Mouse (Mus musculus): ENCODE measurements around the gene Cdh12. TPM values are rescaled to one million over a fixed set of nuclear protein-coding genes. Genes with fewer than 3 reads are reported as not detected.
"Not testable (repeated sequence)": the region's sequence is repeated elsewhere in the genome, so short reads cannot be mapped to it uniquely, and the experiment has no call there.

The Cdh12 gene
- not detected for total RNA-seq (2021)
- long read RNA-seq, experiment 1 = 0 reads
- long read RNA-seq, experiment 2 = 0 reads

DNA sequence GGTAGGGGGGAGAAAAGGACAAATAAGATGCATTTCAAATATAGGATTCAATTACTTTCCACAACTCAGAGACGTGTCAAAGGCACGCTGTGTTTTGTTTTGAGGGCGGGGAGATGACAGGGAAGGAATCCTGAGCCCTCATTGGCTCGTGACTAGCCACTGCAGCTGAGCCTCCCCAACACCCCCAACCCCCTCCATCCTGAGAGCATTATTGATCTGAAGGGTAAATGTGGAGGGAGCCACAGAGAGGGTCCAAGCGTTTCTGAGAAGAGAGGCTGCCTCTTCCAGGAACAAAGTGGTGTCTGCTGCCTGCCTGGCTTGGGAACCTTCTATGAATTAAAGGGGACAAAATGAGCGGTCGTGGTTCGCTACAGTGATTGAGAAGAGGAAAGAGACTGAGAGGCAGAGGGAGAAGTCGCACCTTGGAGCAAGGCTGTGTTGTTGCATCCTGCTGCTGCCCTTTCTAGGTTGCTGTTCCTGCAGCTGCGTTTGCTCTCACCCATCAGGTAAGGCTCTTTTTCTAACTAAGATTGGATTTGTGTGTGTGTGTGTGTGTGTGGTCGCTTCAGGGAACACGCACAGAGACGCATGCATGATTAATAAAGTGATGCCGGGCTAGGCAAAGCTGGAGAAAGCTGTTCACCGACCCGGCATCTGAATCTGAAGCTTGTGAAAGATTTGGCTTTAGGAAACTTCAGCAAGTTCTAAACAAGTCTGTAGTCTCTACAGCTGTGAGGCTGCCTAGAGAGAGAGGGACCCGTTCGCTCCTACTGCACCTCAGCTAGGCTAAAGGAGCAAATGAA is at the start of gene Cdh12:
Gene Cdh12, plus strand, starts transcription at position 405 of the 803 bp plus-strand sequence.
- DNase-seq = no peak

DNA sequence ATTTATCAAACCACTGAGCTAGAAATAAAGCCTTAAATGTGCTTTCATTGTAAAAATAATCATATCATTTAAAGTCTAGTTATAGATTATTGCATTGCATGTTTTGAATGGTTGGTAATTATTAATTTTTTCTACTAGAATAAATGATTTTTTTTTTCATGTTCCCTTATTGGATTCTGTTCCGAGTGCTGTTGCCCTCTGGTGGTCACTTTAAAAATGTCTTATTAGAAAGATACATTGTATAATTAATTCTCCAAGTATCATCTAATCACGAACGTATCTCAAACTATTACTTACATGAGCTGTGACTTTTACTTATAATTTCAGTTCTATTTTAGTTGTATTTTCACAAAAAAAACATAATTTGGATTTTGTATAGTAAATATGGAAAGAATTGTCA is 45.5 kb upstream of the Cdh12 start:
- DNase-seq = no peak

DNA sequence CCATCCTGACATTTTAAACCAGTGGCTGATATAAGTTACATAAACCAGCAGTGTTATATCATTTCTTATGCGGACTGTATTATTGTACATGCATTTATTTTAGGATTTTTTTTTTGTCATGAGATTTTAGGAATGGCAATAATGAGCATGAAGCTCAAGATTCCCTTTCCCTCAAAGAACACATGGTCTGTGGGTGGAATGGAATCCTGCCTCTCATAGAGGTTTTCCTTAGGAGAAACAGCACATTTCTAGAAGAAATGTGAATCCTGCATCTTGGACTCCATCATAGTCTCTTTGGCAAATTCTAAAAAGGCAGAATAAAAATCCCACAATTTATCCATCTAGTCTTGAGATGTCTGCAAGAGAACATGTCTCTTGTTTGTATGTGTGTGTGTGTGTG is 35.7 kb upstream of the Cdh12 start:
- no peak for DNase-seq

GRCm38 (mm10) chr15:20436356-20436755 is 12.7 kb upstream of the Cdh12 start:
- no peak for DNase-seq

- no peak for DNase-seq
These were observed 1.5 kb downstream of the Cdh12 start for GRCm38 (mm10) chr15:20450558-20450957.

DNA sequence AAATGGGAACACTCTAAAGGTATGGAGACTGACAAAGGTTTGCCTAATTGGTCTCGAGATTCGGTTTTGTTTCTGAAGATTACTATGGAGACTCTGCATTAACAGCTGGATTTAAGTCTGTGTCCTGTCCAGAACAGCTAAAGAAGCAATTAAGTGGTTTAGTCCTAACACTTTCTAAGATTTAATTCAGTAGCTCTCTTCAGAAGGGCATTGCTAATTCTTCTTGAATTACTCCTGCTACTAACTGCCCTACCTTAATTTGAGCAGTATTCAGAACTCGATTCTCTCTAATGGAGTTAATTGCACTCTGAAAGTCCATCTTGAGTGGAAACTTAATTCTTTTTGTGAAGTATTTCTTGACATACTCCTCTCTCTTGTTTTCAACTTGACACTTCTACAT is 9.4 kb downstream of the Cdh12 start:
- DNase-seq = no peak

- no peak for DNase-seq
These were observed 13.4 kb downstream of the Cdh12 start for GRCm38 (mm10) chr15:20462500-20462899.

- no peak for DNase-seq
These were observed 14.5 kb downstream of the Cdh12 start for GRCm38 (mm10) chr15:20463601-20464000.

- no peak for DNase-seq
These were observed 101.9 kb downstream of the Cdh12 start for GRCm38 (mm10) chr15:20550979-20551378.

GRCm38 (mm10) chr15:20571012-20571411 is 121.9 kb downstream of the Cdh12 start:
- DNase-seq = no peak

GRCm38 (mm10) chr15:20582567-20583075 is 133.6 kb downstream of the Cdh12 start:
- no peak for DNase-seq

DNA sequence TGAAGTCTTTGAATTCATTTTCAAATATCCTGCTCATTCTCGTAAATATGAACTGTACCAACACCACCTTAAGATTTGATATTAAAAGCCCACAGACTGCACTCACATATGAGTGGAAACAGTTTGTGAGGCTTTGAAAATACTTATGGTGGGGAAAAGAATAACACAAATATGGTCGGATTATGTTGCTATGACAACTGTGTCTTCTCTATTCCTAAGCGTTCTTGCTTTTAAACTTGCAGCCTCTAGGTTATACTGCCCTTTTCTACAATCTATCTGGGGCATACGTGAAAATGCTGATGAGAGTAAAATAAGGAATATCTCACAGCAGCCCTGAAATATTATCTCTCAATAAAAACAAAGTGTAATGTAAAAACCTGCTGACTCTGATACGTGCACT is 142.5 kb downstream of the Cdh12 start:
- DNase-seq = no peak

DNA sequence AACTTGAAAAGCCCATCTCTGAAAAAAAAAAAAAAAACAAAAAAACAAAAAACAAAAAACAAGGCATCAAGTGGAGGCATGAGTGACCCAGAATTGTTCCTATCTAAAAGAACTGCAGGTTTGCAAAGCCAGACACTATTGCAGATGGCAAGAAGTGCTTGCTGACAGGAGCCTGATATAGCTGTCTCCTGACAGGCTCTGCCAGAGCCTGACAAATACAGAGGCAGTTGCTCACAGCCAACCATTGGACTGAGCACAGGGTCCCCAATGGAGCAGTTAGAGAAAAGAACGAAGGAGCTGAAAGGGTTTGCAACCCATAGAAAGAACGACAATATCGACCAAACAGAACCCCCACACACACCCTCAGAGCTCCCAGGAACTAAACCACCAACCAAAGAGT is 156.7 kb downstream of the Cdh12 start:
- not testable (repeated sequence) for DNase-seq

DNA sequence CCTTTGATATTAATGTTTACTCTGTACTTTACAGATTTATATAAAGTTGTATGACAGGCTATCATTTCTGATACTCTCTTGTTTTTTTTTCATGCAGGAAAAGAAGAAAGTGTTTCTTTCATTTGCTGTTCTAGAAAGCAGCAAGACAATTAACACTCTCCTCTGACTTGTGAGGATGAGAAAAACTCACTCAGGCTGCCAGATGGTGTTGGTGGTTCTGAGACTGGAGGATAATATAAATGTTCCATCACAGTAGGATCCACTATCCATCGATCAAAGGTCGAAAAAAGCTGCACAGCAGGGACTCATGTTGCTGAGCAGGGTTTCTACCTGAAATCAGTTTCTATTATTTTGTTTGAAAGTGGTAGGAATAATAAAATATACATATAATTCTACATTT is 185.5 kb downstream of the Cdh12 start:
- DNase-seq = no peak

GRCm38 (mm10) chr15:20639155-20639554 is 190.1 kb downstream of the Cdh12 start:
- no peak for DNase-seq

GRCm38 (mm10) chr15:20642905-20643414 is 193.9 kb downstream of the Cdh12 start:
- no peak for DNase-seq

DNA sequence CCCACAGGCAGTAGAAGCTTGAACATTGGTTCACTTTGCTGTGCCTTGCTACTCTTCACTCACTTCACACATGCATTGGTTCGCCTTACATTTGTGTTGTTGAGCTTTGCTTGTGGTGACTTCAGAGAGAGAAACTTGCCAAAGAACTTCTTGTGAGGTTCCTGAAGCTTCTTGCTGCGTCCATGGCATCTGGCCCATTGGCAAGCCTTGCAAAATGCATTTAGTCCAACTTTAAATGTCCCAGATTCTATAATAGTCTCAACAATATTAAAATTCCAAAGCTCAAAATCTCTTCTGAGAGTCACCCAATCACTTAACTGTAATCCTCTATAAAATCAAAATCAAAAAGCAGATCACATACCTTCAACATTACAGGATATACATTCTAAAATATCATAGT is 211.2 kb downstream of the Cdh12 start:
- no peak for DNase-seq

- DNase-seq = no peak
These were observed 217.6 kb downstream of the Cdh12 start, which contains the start of gene Acot10 for GRCm38 (mm10) chr15:20666650-20667049. Gene Acot10 (minus strand): TSS chr15:20666750.

DNA sequence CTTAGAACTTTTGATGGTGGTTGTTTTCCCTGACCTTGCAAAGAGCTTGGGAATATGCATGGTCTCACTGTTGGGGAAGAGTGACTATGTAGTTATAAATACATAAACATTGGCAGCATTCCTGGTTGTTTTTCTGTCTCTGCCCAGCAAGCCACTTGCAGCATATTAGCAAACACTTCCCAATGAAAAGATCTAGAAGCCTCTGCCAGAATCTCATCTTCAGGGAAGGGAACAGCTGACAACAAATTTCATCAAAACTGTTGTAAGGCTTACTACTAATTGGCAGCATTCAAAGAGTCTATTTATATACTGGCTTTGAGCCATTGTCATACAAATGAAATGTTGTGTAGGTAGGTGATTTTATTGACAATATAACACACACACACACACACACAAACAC is 218.3 kb downstream of the Cdh12 start:
- DNase-seq = no peak

- DNase-seq = no peak
These were observed 218.9 kb downstream of the Cdh12 start for GRCm38 (mm10) chr15:20667989-20668388.

DNA sequence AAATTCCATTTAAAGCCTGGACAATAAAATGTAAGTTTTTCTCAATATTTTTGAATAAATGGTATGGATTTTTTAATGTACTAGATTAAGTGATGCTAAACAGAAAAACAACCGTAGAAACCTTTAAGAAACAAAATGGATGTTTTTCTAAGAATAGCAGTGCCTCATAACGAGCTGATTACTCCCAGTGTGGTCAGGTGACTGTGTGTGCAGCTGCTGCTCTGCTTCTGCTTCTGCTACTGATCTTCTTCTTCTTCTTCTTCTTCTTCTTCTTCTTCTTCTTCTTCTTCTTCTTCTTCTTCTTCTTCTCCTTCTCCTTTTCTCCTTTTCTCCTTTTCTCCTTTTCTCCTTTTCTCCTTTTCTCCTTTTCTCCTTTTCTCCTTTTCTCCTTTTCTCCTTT is 220.4 kb downstream of the Cdh12 start:
- not testable (repeated sequence) for DNase-seq

- DNase-seq = no peak
These were observed 233.7 kb downstream of the Cdh12 start for GRCm38 (mm10) chr15:20682719-20683118.

DNA sequence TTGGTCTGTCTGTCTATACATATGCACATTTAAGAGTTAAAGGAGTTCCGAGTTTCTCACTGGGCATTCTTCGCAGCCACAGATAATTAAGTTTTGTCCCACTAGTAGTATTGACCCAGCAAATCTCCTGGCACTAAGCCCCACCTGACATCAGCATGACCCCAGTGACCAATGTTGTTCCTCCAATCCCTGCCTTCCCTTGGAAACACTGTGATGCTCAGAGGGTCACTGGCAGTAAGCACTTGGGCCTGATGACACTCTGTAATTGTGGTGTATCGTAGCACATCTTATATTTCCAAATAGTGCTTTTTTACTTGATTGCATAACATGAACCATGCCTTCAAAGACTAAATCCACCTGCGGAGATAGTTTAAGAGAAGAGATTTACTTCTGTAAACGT is 235.1 kb downstream of the Cdh12 start:
- no peak for DNase-seq

DNA sequence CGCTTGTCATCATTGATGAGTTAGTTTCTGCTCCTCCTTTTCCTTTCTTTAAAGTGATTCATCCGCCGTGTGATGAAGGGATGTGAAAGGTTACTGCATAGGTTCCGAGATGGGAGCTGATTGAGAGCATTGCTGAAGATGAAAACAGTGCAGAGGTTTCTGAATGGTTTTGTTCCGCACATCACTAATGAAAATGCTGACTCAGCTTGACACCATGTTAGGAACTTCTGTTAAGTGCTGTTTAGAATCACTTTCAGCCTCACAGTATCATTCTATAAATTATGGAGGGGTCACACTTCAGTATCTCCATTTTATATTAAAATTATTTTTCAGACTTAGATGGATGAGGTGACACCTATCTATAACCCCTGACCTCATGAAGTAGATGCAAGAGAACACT is 247.2 kb downstream of the Cdh12 start:
- DNase-seq = no peak

Data from gastrocnemius, postnatal 25 days (tissue).